Mouse (Mus musculus) heart, embryonic 14.5 days (tissue): ENCODE measurements around the gene Aqp9. TPM values are rescaled to one million over a fixed set of nuclear protein-coding genes. Genes with fewer than 3 reads are reported as not detected.

Source experiments
- ATAC-seq: fragments of 200-750 bp; cut with Nextera tagmentation; 2 replicates; pipeline ENCODE4 v1.8.0; 2017; ENCODE audit warnings: low read depth, moderate TSS enrichment; ENCODE audit not compliant: insufficient number of reproducible peaks, insufficient read depth, low FRiP score
- H3K27ac ChIP-seq, 2 experiments: fragments of 200-500 bp in 1 of 2; fragments of 300-500 bp in 1 of 2; sonication (generic) in 1 of 2; replicated peaks in 1 of 2; 2 replicates each; pipeline ENCODE4 v1.5.1; 2012 to 2014; ENCODE audit warnings: low read depth in 2 of 2, low read length in 2 of 2, control low read depth in 1 of 2, mild to moderate bottlenecking in 1 of 2, mixed read lengths in 1 of 2; ENCODE audit not compliant: control insufficient read depth in 1 of 2, insufficient read depth in 1 of 2
- H3K27me3 ChIP-seq: fragments of 300-500 bp; sonication (generic); 2 replicates; pipeline ENCODE4 v1.6.1; 2014; ENCODE audit warnings: mild to moderate bottlenecking, low read length, control low read depth; ENCODE audit not compliant: control insufficient read depth, insufficient read depth
- H3K36me3 ChIP-seq: fragments of 300-500 bp; sonication (generic); 2 replicates; pipeline ENCODE4 v1.6.1; 2014; ENCODE audit warnings: mild to moderate bottlenecking, control low read depth, low read length, mixed read lengths; ENCODE audit not compliant: control insufficient read depth, insufficient read depth
- H3K4me1 ChIP-seq, 2 experiments: fragments of 200-500 bp in 1 of 2; fragments of 300-500 bp in 1 of 2; sonication (generic) in 1 of 2; 2 replicates each; pipeline ENCODE4 v1.6.1; 2012 to 2014; ENCODE audit warnings: low read length in 2 of 2, control low read depth in 1 of 2, mixed read lengths in 1 of 2; ENCODE audit not compliant: control insufficient read depth in 2 of 2, insufficient read depth in 2 of 2
- H3K4me2 ChIP-seq: fragments of 300-500 bp; sonication (generic); 2 replicates; pipeline ENCODE4 v1.6.1; 2014; ENCODE audit warnings: mild to moderate bottlenecking, low read length
- H3K4me3 ChIP-seq, 2 experiments: fragments of 200-500 bp in 1 of 2; fragments of 300-500 bp in 1 of 2; sonication (generic) in 1 of 2; 2 replicates each; pipeline ENCODE4 v1.5.1; 2012 to 2014; ENCODE audit warnings: low read length in 2 of 2, mild to moderate bottlenecking in 2 of 2, control low read depth in 1 of 2, low read depth in 1 of 2, moderate library complexity in 1 of 2; ENCODE audit not compliant: control insufficient read depth in 1 of 2, insufficient read depth in 1 of 2
- H3K9ac ChIP-seq: fragments of 300-500 bp; sonication (generic); 2 replicates; pipeline ENCODE4 v1.6.1; 2014; ENCODE audit warnings: mild to moderate bottlenecking, low read length
- H3K9me3 ChIP-seq: fragments of 300-500 bp; sonication (generic); 2 replicates; pipeline ENCODE4 v1.6.1; 2016; ENCODE audit warnings: low read length, control low read depth; ENCODE audit not compliant: control insufficient read depth
- WGBS: fragments of 180-500 bp; shearing (Covaris S2); extraction: QIAGEN DNeasy Blood & Tissue Kit; methylation state at CpG from one replicate; pipeline ENCODE4 v1.1.7; 2014; 5-methylcytosine and 5-hydroxymethylcytosine counted together
- polyA plus RNA-seq: library from polyadenylated mRNA; unstranded; fragments of >200 nt; fragmentation: Nextera tagmentation; extraction: Ambion mirVana; gene quantifications from 2 replicates; pipeline ENCODE4 v1.2.1, GENCODE M21; 2014

Aqp9 gene
- polyA plus RNA-seq, 1 experiment from 2014 or later, result 0.22 TPM

GRCm38 (mm10) chr9:71166019-71166705 lies 2.3 kb downstream of the Aqp9 start:
- Histone ChIP-seq H3K4me3 (no peak overlapping the region), H3K9me3 (no peaks in the 10 kb centered on the region), H3K4me1 (peaks cover 4 to 7% of the 10 kb centered on the region in 2 experiments; a peak in 3 of 4 replicates), H3K27ac (no peak overlapping the region), H3K36me3 (no peaks in the 10 kb centered on the region), H3K27me3 (no peaks in the 10 kb centered on the region), H3K9ac (no peak overlapping the region), H3K4me2 (no peak overlapping the region)
- WGBS, result 83% methylated on average over 5 of the region's 5 CpGs
- ATAC-seq, result no peak

- H3K9me3 ChIP-seq, result no peaks in the 10 kb centered on the region
- H3K36me3 ChIP-seq, result no peaks in the 10 kb centered on the region
- H3K27me3 ChIP-seq, result no peaks in the 10 kb centered on the region
- H3K27ac ChIP-seq, result no peak overlapping the region
- no peak overlapping the region for H3K4me3 ChIP-seq
- peaks cover 4 to 7% of the 10 kb centered on the region in 2 experiments; a peak in 3 of 4 replicates for H3K4me1 ChIP-seq
- no peak overlapping the region for H3K4me2 ChIP-seq
- H3K9ac ChIP-seq, result no peak overlapping the region
- no peak for ATAC-seq
- WGBS, result 77% methylated on average over 2 of the region's 2 CpGs
Observed at GRCm38 (mm10) chr9:71165510-71165909, 3.0 kb downstream of the Aqp9 start.

GRCm38 (mm10) chr9:71165061-71165460 lies 3.4 kb downstream of the Aqp9 start:
- H3K36me3 ChIP-seq, result no peaks in the 10 kb centered on the region
- no peak overlapping the region for H3K9ac ChIP-seq
- peaks cover 4 to 7% of the 10 kb centered on the region in 2 experiments; a peak in 3 of 4 replicates for H3K4me1 ChIP-seq
- ATAC-seq, result no peak
- no peak overlapping the region for H3K4me2 ChIP-seq
- no peaks in the 10 kb centered on the region for H3K9me3 ChIP-seq
- H3K4me3 ChIP-seq, result no peak overlapping the region
- no peaks in the 10 kb centered on the region for H3K27me3 ChIP-seq
- WGBS, result 83% methylated on average over 6 of the region's 6 CpGs
- no peak overlapping the region for H3K27ac ChIP-seq

GRCm38 (mm10) chr9:71164353-71164752 lies 4.1 kb downstream of the Aqp9 start:
- no peaks in the 10 kb centered on the region for H3K27me3 ChIP-seq
- H3K9me3 ChIP-seq, result no peaks in the 10 kb centered on the region
- H3K4me3 ChIP-seq, result no peak overlapping the region
- ATAC-seq, result no peak
- WGBS, result 80% methylated on average over 3 of the region's 3 CpGs
- no peak overlapping the region for H3K9ac ChIP-seq
- no peak overlapping the region for H3K4me2 ChIP-seq
- no peaks in the 10 kb centered on the region for H3K36me3 ChIP-seq
- peaks cover 4 to 7% of the 10 kb centered on the region in 2 experiments; a peak in 3 of 4 replicates for H3K4me1 ChIP-seq
- no peak overlapping the region for H3K27ac ChIP-seq

GRCm38 (mm10) chr9:71162858-71163740 lies 5.4 kb downstream of the Aqp9 start:
- Histone ChIP-seq H3K4me3 (no peak overlapping the region), H3K36me3 (no peaks in the 10 kb centered on the region), H3K27me3 (no peaks in the 10 kb centered on the region), H3K9ac (no peak overlapping the region), H3K4me1 (peaks cover 0 to 2% of the 10 kb centered on the region in 2 experiments; a peak in 2 of 4 replicates), H3K4me2 (no peak overlapping the region), H3K9me3 (no peaks in the 10 kb centered on the region), H3K27ac (no peak overlapping the region)
- 53% methylated on average over 12 of the region's 12 CpGs for WGBS
- no peak for ATAC-seq

- no peak overlapping the region for H3K27ac ChIP-seq
- no peak overlapping the region for H3K4me3 ChIP-seq
- no peaks in the 10 kb centered on the region for H3K36me3 ChIP-seq
- no peaks in the 10 kb centered on the region for H3K9me3 ChIP-seq
- H3K9ac ChIP-seq, result no peak overlapping the region
- H3K27me3 ChIP-seq, result no peaks in the 10 kb centered on the region
- 72% methylated on average over 8 of the region's 8 CpGs for WGBS
- no peak overlapping the region for H3K4me2 ChIP-seq
- peaks cover 0 to 4% of the 10 kb centered on the region in 2 experiments; a peak in 3 of 4 replicates for H3K4me1 ChIP-seq
- ATAC-seq, result no peak
Observed at GRCm38 (mm10) chr9:71162131-71162857, 6.2 kb downstream of the Aqp9 start.
